In genomic region chr13:46834805-46835204, GRCm38 (mm10) we compare ENCODE assay signal across 17 mouse cellular contexts.
DNase-seq lines count a peak whose midpoint lies in the region; ATAC-seq and TF ChIP-seq lines count a peak whose summit lies in the region.
"Had no signal": no experiment of that assay in that cellular context is flagged by ENCODE, and none has a peak within 500 bp of the region (broad histone marks: within the 10 kb centered on the region; RNA-seq: fewer than 3 reads in every experiment).

No protein-coding gene starts in this region.

- no peaks in the 10 kb centered on the region for H3K4me1 ChIP-seq in embryonic facial prominence, embryonic 14.5 days (ENCODE audit: control insufficient read depth, insufficient read depth, low read length)
- H3K4me1 ChIP-seq in embryonic facial prominence, embryonic 10.5 days = no peaks in the 10 kb centered on the region
- no peaks in the 10 kb centered on the region for H3K4me1 ChIP-seq in intestine, postnatal 0 days (replicated peaks; ENCODE audit: control insufficient read depth, insufficient read depth, low read length)
- H3K4me1 ChIP-seq in intestine, embryonic 15.5 days (replicated peaks) = no peaks in the 10 kb centered on the region
- H3K4me1 ChIP-seq: liver, embryonic 13.5 days had no signal

- TF ChIP-seq CTCF in intestine, postnatal 0 days (IDR thresholded peaks at IDR 0.05; ENCODE audit: low read depth) = peak; percentile 37; the same call in 1 of the 2 replicates

- H3K4me3 ChIP-seq in embryonic facial prominence, embryonic 14.5 days (ENCODE audit: low read depth, low read length) = no peak overlapping the region
- no peak overlapping the region for H3K4me3 ChIP-seq in embryonic facial prominence, embryonic 10.5 days
- no peak overlapping the region for H3K4me3 ChIP-seq in intestine, postnatal 0 days (ENCODE audit: low read depth, low read length)
- H3K4me3 ChIP-seq in intestine, embryonic 15.5 days (replicated peaks) = no peak overlapping the region
- H3K4me3 ChIP-seq: liver, embryonic 13.5 days had no signal

- H3K27me3 ChIP-seq in embryonic facial prominence, embryonic 14.5 days (replicated peaks; ENCODE audit: control insufficient read depth, insufficient read depth, low read length) = no peaks in the 10 kb centered on the region
- H3K27me3 ChIP-seq in embryonic facial prominence, embryonic 10.5 days (replicated peaks; ENCODE audit: low read depth, poor library complexity, severe bottlenecking) = no peaks in the 10 kb centered on the region
- H3K27me3 ChIP-seq in intestine, postnatal 0 days (replicated peaks; ENCODE audit: control insufficient read depth, insufficient read depth, low read length) = no peaks in the 10 kb centered on the region
- no peaks in the 10 kb centered on the region for H3K27me3 ChIP-seq in intestine, embryonic 15.5 days (replicated peaks)
- H3K27me3 ChIP-seq: liver, embryonic 13.5 days had no signal

- no peak for ATAC-seq in embryonic facial prominence, embryonic 14.5 days (ENCODE audit: low read depth)
- ATAC-seq in intestine, postnatal 0 days = no peak
- no peak for ATAC-seq in intestine, embryonic 15.5 days
- no peak for ATAC-seq in erythroid progenitor cell, adult 5-6 weeks (replicated peaks; ENCODE audit: low FRiP score, poor library complexity, severe bottlenecking)

- H3K9me3 ChIP-seq in embryonic facial prominence, embryonic 14.5 days (ENCODE audit: control insufficient read depth, low read length) = 0 out of 2 replicates have a peak, but pooled peaks cover 5% of the 10 kb centered on the region
- peaks cover 19% of the 10 kb centered on the region; the same call in 1 of the 2 replicates for H3K9me3 ChIP-seq in embryonic facial prominence, embryonic 10.5 days
- H3K9me3 ChIP-seq in intestine, postnatal 0 days (ENCODE audit: control insufficient read depth) = no peaks in the 10 kb centered on the region
- no peaks in the 10 kb centered on the region for H3K9me3 ChIP-seq in intestine, embryonic 15.5 days

- H3K9ac ChIP-seq in embryonic facial prominence, embryonic 14.5 days (ENCODE audit: low read depth, low read length) = no peak overlapping the region
- no peak overlapping the region for H3K9ac ChIP-seq in intestine, postnatal 0 days (ENCODE audit: low read depth, low read length)
- H3K9ac ChIP-seq in intestine, embryonic 15.5 days = no peak overlapping the region
- H3K9ac ChIP-seq: liver, embryonic 13.5 days had no signal

- WGBS in embryonic facial prominence, embryonic 14.5 days = 83% methylated on average over 10 of the region's 10 CpGs
- WGBS in embryonic facial prominence, embryonic 10.5 days = 96% methylated on average over 10 of the region's 10 CpGs
- WGBS in intestine, postnatal 0 days = 94% methylated on average over 10 of the region's 10 CpGs
- WGBS in intestine, embryonic 15.5 days = 92% methylated on average over 10 of the region's 10 CpGs

- no peak overlapping the region for H3K27ac ChIP-seq in embryonic facial prominence, embryonic 14.5 days (replicated peaks; ENCODE audit: low read depth, low read length)
- H3K27ac ChIP-seq in embryonic facial prominence, embryonic 10.5 days (replicated peaks) = no peak overlapping the region
- H3K27ac ChIP-seq in intestine, postnatal 0 days (ENCODE audit: low read depth, low read length) = no peak overlapping the region
- no peak overlapping the region for H3K27ac ChIP-seq in intestine, embryonic 15.5 days
- H3K27ac ChIP-seq: liver, embryonic 13.5 days had no signal

- peak; percentile 30 for DNase-seq in embryonic facial prominence, embryonic 14.5 days (ENCODE audit: low spot score)
- no peak for DNase-seq in embryonic facial prominence, embryonic 10.5 days (ENCODE audit: low spot score)
- DNase-seq in right cerebral cortex, postnatal 4 days = peak; percentile 19
- DNase-seq in right cerebral cortex, adult 2 months (ENCODE audit: low spot score in 2 of 2) = no peak
- no peak for DNase-seq in embryo, embryonic 9.5 days (ENCODE audit: extremely low spot score)
- DNase-seq: adrenal gland, adult 2 months; cerebellum, adult 18-20 months; cerebellum, postnatal 36 days; layer of hippocampus, postnatal 36 days; left cerebral cortex, postnatal 4 days; liver, embryonic 13.5 days; midbrain, embryonic 14.5 days; thymus, postnatal 14 days had no signal

- no peak overlapping the region for H3K4me2 ChIP-seq in embryonic facial prominence, embryonic 14.5 days (ENCODE audit: low read depth, low read length)
- no peak overlapping the region for H3K4me2 ChIP-seq in intestine, postnatal 0 days (replicated peaks; ENCODE audit: low read depth)
- H3K4me2 ChIP-seq in intestine, embryonic 15.5 days (replicated peaks) = no peak overlapping the region
- H3K4me2 ChIP-seq: heart, embryonic 11.5 days; liver, embryonic 13.5 days had no signal

- H3K36me3 ChIP-seq in embryonic facial prominence, embryonic 14.5 days (ENCODE audit: control insufficient read depth, insufficient read depth, low read length) = peaks cover 28% of the 10 kb centered on the region
- H3K36me3 ChIP-seq in embryonic facial prominence, embryonic 10.5 days (replicated peaks) = peaks cover 67% of the 10 kb centered on the region
- H3K36me3 ChIP-seq in intestine, postnatal 0 days (ENCODE audit: control insufficient read depth, insufficient read depth) = peaks cover 20% of the 10 kb centered on the region
- H3K36me3 ChIP-seq in intestine, embryonic 15.5 days = peaks cover 10% of the 10 kb centered on the region

Comparison
In these comparisons a context has a peak if more than half of its experiments do, and no peak if none do; other contexts are left out.
1. DNase-seq: peak in embryonic facial prominence, embryonic 14.5 days (single experiment) and right cerebral cortex, postnatal 4 days (single experiment); none in embryonic facial prominence, embryonic 10.5 days (single experiment), right cerebral cortex, adult 2 months (0 of 2) and embryo, embryonic 9.5 days (single experiment).